21 mouse cellular contexts compared by ENCODE assay signal in genomic region chr6:114394982-114395381, GRCm38 (mm10). TPM values are rescaled to one million over a fixed set of nuclear protein-coding genes. Genes with fewer than 3 reads are reported as not detected.
A peak's percentile ranks its signal among the peaks of the same experiment; 100 is the strongest.
DNase-seq lines count a peak whose midpoint lies in the region; ATAC-seq and TF ChIP-seq lines count a peak whose summit lies in the region.
"Had no signal": no experiment of that assay in that cellular context is flagged by ENCODE, and none has a peak within 500 bp of the region (broad histone marks: within the 10 kb centered on the region; RNA-seq: fewer than 3 reads in every experiment).

No protein-coding gene starts in this region.

- H3K4me3 ChIP-seq in lung, postnatal 0 days (ENCODE audit: low read depth, low read length): no peak overlapping the region
- no peak overlapping the region for H3K4me3 ChIP-seq in liver, embryonic 12.5 days
- H3K4me3 ChIP-seq: embryonic facial prominence, embryonic 12.5 days; forebrain, embryonic 13.5 days; heart, embryonic 10.5 days; hindbrain, embryonic 12.5 days had no signal

- H3K36me3 ChIP-seq in lung, postnatal 0 days (ENCODE audit: insufficient read depth, low read length): no peaks in the 10 kb centered on the region
- H3K36me3 ChIP-seq in liver, embryonic 12.5 days: no peaks in the 10 kb centered on the region
- H3K36me3 ChIP-seq: embryonic facial prominence, embryonic 12.5 days; heart, embryonic 10.5 days; hindbrain, embryonic 12.5 days had no signal

- WGBS in lung, postnatal 0 days: 6% methylated on average over 4 of the region's 4 CpGs
- WGBS in liver, embryonic 12.5 days (ENCODE audit: insufficient replicate concordance): 49% methylated on average over 4 of the region's 4 CpGs

- H3K27me3 ChIP-seq in lung, postnatal 0 days (replicated peaks; ENCODE audit: insufficient read depth, low read length): peaks cover 24% of the 10 kb centered on the region
- peaks cover 59% of the 10 kb centered on the region for H3K27me3 ChIP-seq in liver, embryonic 12.5 days (replicated peaks)

- H3K4me2 ChIP-seq in lung, postnatal 0 days (replicated peaks; ENCODE audit: low read depth, low read length): no peak overlapping the region
- no peak overlapping the region for H3K4me2 ChIP-seq in liver, embryonic 12.5 days
- H3K4me2 ChIP-seq: embryonic facial prominence, embryonic 12.5 days; forebrain, embryonic 13.5 days; hindbrain, embryonic 12.5 days had no signal

- no peak for TF ChIP-seq EP300 in lung, postnatal 0 days (IDR thresholded peaks at IDR 0.05)

- ATAC-seq in lung, postnatal 0 days: peak; percentile 57
- peak; percentile 19; the same call in 1 of the 2 replicates for ATAC-seq in granulocyte monocyte progenitor cell, adult 5-6 weeks (replicated peaks; ENCODE audit: poor library complexity, severe bottlenecking)
- ATAC-seq in liver, embryonic 12.5 days: no peak
- ATAC-seq: forebrain, embryonic 13.5 days; hindbrain, embryonic 16.5 days; inflammation-experienced regulatory T-cells, adult 6 months; intestine, postnatal 0 days had no signal

- DNase-seq in heart, adult 11 months: peak; percentile 91
- no peak for DNase-seq in heart, adult 8-10 months (ENCODE audit: low spot score)
- peak; percentile 23 for DNase-seq in lung, postnatal 0 days (ENCODE audit: low spot score)
- DNase-seq in lung, postnatal 25 days (ENCODE audit: low spot score): no peak
- no peak for DNase-seq in cerebellum, adult 11 months
- DNase-seq: adrenal gland, adult 8-10 months; cerebellum, adult 2 months; cerebellum, postnatal 10 days; embryo, embryonic 11 days; gastrocnemius, postnatal 14 days; heart, postnatal 10 days; heart, postnatal 4 days had no signal

- peaks cover 2% of the 10 kb centered on the region; the same call in 1 of the 2 replicates for H3K4me1 ChIP-seq in lung, postnatal 0 days (ENCODE audit: insufficient read depth, low read depth, low read length)
- H3K4me1 ChIP-seq in liver, embryonic 12.5 days: peaks cover 8% of the 10 kb centered on the region

- no peaks in the 10 kb centered on the region for H3K9me3 ChIP-seq in lung, postnatal 0 days (ENCODE audit: low read length)
- H3K9me3 ChIP-seq in liver, embryonic 12.5 days (replicated peaks): no peaks in the 10 kb centered on the region
- H3K9me3 ChIP-seq: embryonic facial prominence, embryonic 12.5 days; forebrain, embryonic 13.5 days; heart, embryonic 10.5 days; hindbrain, embryonic 12.5 days had no signal

- no peak overlapping the region for H3K27ac ChIP-seq in lung, postnatal 0 days (ENCODE audit: low read length)
- H3K27ac ChIP-seq in liver, embryonic 12.5 days: no peak overlapping the region
- H3K27ac ChIP-seq: embryonic facial prominence, embryonic 12.5 days; forebrain, embryonic 13.5 days; heart, embryonic 10.5 days; hindbrain, embryonic 12.5 days had no signal

- no peak for TF ChIP-seq CTCF in lung, postnatal 0 days (IDR thresholded peaks at IDR 0.05)

- H3K9ac ChIP-seq in lung, postnatal 0 days (replicated peaks; ENCODE audit: low read depth): no peak overlapping the region
- no peak overlapping the region for H3K9ac ChIP-seq in liver, embryonic 12.5 days
- H3K9ac ChIP-seq: embryonic facial prominence, embryonic 12.5 days; forebrain, embryonic 13.5 days; hindbrain, embryonic 12.5 days had no signal

RNA-seq across cellular contexts. Expression of gene Hrh1, which starts 2.8 kb away (rescaled TPM):
- under 1 TPM; 0.31 to 0.69 (median 0.49) TPM for total RNA-seq in heart, adult 8-10 months (2022)
- polyA plus RNA-seq in lung, postnatal 0 days (2015; fragmentation: Nextera tagmentation; extraction: Ambion mirVana): 0.05 and 0.19 TPM in 2 replicates
- not detected in 2 replicates for total RNA-seq in granulocyte monocyte progenitor cell, adult 5-6 weeks (2014; fragmentation: Nextera tagmentation)
- not detected in 2 replicates for total RNA-seq in granulocyte monocyte progenitor cell, adult 5-6 weeks (2017)
- not detected in 2 replicates for polyA plus RNA-seq in liver, embryonic 12.5 days (2016; fragmentation: Nextera tagmentation; extraction: Ambion mirVana)
- polyA plus RNA-seq: heart, embryonic 10.5 days had no signal

Comparison
In these comparisons a context has a peak if more than half of its experiments do, and no peak if none do; other contexts are left out.
1. DNase-seq: peak in heart, adult 11 months (single experiment) and lung, postnatal 0 days (single experiment); none in heart, adult 8-10 months (single experiment), lung, postnatal 25 days (single experiment) and cerebellum, adult 11 months (single experiment).